Mouse (Mus musculus): ENCODE measurements at regions not wholly inside any gene's neighbourhood (a gene's known extent, or its start where the extent isn't known, plus 50 kb on each side); places are given as distances from the start of the nearest gene placed in this dataset.

DNA sequence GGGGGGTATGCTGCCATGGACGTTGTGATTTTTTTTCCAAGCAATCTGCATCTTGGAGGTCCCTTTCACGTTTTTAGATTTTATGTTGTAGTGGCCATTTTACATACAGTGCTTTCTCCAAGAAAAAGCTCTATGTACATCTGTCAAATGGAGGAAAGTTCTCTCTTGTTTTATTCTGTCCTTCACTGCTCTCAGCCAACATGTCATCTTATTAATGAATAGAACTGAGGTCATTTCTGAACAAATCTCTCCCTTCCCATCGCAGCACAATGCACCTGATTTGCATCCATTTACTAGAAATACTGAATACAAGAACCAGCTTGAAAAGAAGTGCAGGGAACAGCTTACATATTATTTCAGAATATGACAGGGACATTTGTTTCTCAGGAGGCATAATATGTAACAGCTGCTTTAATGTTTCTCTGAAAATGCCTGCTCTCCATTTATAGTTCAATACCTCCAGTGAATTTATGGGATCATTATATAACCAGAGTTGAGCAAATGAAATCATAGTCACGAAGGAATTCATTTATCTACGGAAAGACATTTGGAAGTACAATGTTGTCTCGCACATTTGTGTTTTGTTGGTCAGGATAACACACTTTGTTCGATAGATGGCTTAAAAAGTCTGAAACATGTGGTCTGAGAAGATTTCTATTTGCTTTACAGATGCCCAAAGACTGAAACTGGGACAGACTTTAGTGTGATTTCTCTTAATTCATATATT is 224.3 kb downstream of the Usp25 start:
- WGBS: 85% methylated on average over 7 of the region's 7 CpGs
- H3K27ac ChIP-seq (replicated peaks): no peak overlapping the region

DNA sequence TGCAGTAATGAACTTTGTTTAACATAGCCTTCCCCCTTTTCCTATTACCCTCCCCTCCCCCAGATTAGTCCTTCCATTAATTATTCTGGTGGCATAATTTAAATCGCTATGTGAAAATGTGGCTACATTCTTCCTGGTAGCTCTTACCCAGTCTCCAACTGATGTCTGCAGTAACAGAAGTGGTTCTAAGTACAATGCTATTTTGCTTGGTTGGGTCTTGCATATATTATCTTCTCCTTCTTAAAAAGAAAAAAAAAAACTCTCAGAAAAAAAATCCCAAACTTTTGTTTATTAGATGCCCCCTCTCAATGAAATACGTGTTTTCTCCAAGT is 223.7 kb downstream of the Usp25 start:
- H3K9me3 ChIP-seq: no peaks in the 10 kb centered on the region
- 89% methylated on average over 2 of the region's 2 CpGs for WGBS
- no peak for DNase-seq (ENCODE audit: low spot score)
- no peak overlapping the region for H3K4me3 ChIP-seq
- H3K4me1 ChIP-seq: peaks cover 23% of the 10 kb centered on the region
- H3K27me3 ChIP-seq (replicated peaks; ENCODE audit: low read depth, poor library complexity, severe bottlenecking): no peaks in the 10 kb centered on the region
- H3K36me3 ChIP-seq (replicated peaks): no peaks in the 10 kb centered on the region
- 0 out of 2 replicates have a peak overlapping the region, but pooled peaks have one; percentile 40 for H3K27ac ChIP-seq (replicated peaks)

More for the DNA sequence above, 224.3 kb downstream of the Usp25 start:
- Histone ChIP-seq H3K4me1 (peaks cover 23% of the 10 kb centered on the region), H3K27me3 (replicated peaks; ENCODE audit: low read depth, poor library complexity, severe bottlenecking) (no peaks in the 10 kb centered on the region), H3K36me3 (replicated peaks) (no peaks in the 10 kb centered on the region), H3K4me3 (no peak overlapping the region), H3K9me3 (no peaks in the 10 kb centered on the region)
- no peak for DNase-seq (ENCODE audit: low spot score)

DNA sequence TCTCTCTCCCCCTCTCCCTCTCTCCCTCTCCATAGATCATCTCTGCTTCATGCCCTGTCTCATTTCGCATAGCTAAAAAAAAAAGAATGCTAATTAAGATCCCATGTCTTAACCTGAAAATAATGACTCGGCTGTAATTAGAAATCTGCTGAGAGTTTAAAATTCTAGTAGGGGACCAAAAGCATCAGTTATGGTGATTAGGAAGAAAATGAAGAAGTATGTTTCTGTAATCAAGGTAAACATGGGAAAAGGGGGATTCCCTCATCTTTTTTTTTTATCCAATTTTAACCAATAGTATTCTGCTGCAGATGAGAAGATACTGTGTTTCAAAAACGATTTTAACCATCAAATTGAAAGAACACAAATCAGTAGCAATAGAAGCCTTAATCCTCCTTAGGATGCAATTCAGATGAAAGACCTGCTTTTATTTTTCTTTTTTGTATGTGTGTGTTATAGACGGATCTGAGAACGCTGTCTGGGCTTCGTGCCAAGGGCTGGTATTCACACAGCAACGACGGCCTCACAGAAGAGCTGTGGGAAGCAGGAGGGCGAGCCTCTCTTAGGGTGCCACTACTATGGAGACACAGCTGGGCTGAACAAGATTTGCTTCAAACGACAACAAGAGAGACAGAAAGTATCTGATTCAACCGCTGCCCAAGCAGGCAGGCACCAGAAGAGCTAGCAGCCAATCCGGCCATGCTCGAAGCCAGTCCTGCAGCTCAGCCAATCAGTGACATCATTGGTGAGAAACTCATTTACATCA is 223.2 kb downstream of the Usp25 start:
- H3K36me3 ChIP-seq (replicated peaks): no peaks in the 10 kb centered on the region
- no peaks in the 10 kb centered on the region for H3K27me3 ChIP-seq (replicated peaks; ENCODE audit: low read depth, poor library complexity, severe bottlenecking)
- WGBS: 66% methylated on average over 13 of the region's 13 CpGs
- H3K4me3 ChIP-seq: no peak overlapping the region
- peak overlapping the region; percentile 40 for H3K27ac ChIP-seq (replicated peaks)
- H3K9me3 ChIP-seq: no peaks in the 10 kb centered on the region
- H3K4me1 ChIP-seq: peaks cover 23% of the 10 kb centered on the region
- peak; percentile 10 for DNase-seq (ENCODE audit: low spot score)

DNA sequence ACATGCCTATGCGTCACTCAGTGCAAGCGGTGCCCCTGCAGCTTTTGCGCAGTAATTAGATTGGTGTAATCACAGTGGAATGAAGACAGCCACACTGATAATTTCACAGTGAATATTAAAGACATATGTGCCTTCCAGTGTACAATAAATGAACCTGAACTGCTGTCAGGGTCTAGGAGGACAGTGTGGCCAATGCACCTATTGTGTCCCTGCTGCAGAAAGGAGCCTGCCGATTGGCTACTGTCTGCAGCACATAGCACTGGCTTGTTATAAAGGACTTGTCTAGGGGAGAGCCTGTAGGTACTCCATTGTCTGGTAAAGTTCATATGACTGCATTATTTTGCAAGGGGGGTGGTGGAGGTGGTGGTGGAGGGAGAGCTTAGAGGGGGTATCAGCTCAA is 222.5 kb downstream of the Usp25 start:
- no peak for DNase-seq (ENCODE audit: low spot score)
- H3K4me3 ChIP-seq: no peak overlapping the region

DNA sequence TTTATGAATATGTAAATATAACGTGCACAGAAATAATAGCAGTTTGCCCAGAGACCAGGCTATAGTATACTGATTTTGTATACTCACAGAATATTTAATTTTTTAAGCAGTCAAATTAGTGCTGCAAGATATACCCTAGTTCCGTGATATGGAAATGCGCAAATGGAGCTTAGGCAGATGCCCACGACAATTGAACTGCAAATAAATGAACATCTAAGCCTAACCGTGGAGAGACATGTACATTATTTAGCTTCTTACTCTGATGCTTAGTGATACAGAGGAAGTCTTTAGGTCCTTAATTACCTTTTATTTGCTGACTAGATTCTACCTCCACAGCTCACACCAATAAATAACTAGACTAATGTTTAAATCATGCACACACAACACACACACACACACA is 221.9 kb downstream of the Usp25 start:
- H3K27me3 ChIP-seq (replicated peaks; ENCODE audit: low read depth, poor library complexity, severe bottlenecking): no peaks in the 10 kb centered on the region
- no peak for DNase-seq (ENCODE audit: low spot score)
- no peak overlapping the region for H3K27ac ChIP-seq (replicated peaks)
- H3K9me3 ChIP-seq: no peaks in the 10 kb centered on the region
- no peak overlapping the region for H3K4me3 ChIP-seq
- no peaks in the 10 kb centered on the region for H3K36me3 ChIP-seq (replicated peaks)
- 89% methylated on average over 5 of the region's 5 CpGs for WGBS
- peaks cover 23% of the 10 kb centered on the region for H3K4me1 ChIP-seq

More for the DNA sequence above, 222.5 kb downstream of the Usp25 start:
- no peak overlapping the region for H3K27ac ChIP-seq (replicated peaks)
- H3K27me3 ChIP-seq (replicated peaks; ENCODE audit: low read depth, poor library complexity, severe bottlenecking): no peaks in the 10 kb centered on the region
- 75% methylated on average over 4 of the region's 4 CpGs for WGBS
- H3K36me3 ChIP-seq (replicated peaks): no peaks in the 10 kb centered on the region
- no peaks in the 10 kb centered on the region for H3K9me3 ChIP-seq
- peaks cover 23% of the 10 kb centered on the region for H3K4me1 ChIP-seq
